8 mouse cellular contexts compared by ENCODE assay signal in the genomic region with DNA sequence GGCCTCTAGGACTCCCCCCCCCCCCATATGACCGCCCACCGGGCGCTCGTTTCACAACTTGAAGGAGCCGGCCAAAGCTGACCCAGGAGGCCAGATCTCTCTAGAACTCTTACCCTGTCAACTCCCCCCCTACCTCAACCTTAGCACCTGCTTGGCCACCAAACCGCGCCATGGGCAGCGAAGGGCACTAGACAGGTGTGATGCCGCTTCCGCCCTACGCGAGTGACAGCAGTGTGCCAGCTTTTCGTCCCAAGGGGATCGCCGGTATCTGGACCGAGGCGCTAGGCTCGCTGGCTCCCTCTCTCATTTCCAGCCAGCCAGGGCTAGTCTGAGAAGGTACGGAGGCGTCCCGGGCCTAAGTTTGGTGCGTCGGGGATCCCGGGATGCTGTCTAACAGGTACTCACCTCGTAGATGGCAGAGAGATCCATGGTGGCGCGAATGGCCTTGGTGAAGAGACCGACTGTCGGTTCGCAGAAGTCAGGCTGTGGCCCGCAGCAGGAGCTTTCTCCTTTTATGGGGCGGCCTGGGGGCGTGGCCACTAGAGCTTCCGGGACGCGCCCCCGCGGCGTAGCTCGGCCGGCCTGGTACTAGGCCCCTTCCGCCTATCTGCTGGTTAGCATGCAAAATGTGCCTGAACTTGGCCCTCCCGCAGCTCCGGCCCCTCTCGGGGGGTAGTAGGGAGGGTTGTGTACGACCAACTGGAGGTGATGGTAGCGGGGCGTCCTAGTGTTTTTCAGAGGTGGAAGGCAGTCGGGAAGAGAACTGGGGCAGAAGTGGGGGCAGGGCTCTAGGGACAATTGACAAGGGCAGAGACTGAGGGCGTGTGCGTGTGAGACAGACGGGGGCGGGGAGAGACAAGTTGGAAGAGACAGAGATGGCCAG. TPM values are rescaled to one million over a fixed set of nuclear protein-coding genes. Genes with fewer than 3 reads are reported as not detected.
DNase-seq lines count a peak whose midpoint lies in the region; ATAC-seq and TF ChIP-seq lines count a peak whose summit lies in the region.

No protein-coding gene starts in this region.

- intact Hi-C loops in left cerebral cortex, postnatal 36 days (cut with DNase I), result no loop called here

- peaks cover 17% of the 10 kb centered on the region for H3K27me3 ChIP-seq in midbrain, embryonic 10.5 days (ENCODE audit: low read depth, poor library complexity, severe bottlenecking)

- peak; percentile 31 for ATAC-seq in inflammation-experienced regulatory T-cells, adult 6 months

- 1% methylated on average over 53 of the region's 53 CpGs for WGBS in midbrain, embryonic 10.5 days

- peaks cover 5% of the 10 kb centered on the region for H3K4me1 ChIP-seq in cortical plate, adult 2 months (ENCODE audit: control insufficient read depth, insufficient read depth, low read length)
- H3K4me1 ChIP-seq in midbrain, embryonic 10.5 days, result peaks cover 83% of the 10 kb centered on the region

- H3K36me3 ChIP-seq in midbrain, embryonic 10.5 days, result peaks cover 8% of the 10 kb centered on the region

- peak overlapping the region; percentile 65 for H3K4me3 ChIP-seq in cortical plate, adult 2 months (ENCODE audit: insufficient read depth, low read length)
- H3K4me3 ChIP-seq in midbrain, embryonic 10.5 days, result peak overlapping the region; percentile 68

- no peaks in the 10 kb centered on the region for H3K9me3 ChIP-seq in midbrain, embryonic 10.5 days (replicated peaks)

- TF ChIP-seq CTCF in cortical plate, adult 2 months (IDR thresholded peaks at IDR 0.05; ENCODE audit: extremely low read depth, insufficient read depth, low read length), result no peak

- peak overlapping the region; percentile 93 for H3K27ac ChIP-seq in cortical plate, adult 2 months (ENCODE audit: insufficient read depth, low read length)
- H3K27ac ChIP-seq in midbrain, embryonic 10.5 days (replicated peaks), result peak overlapping the region; percentile 89

- TF ChIP-seq POLR2A in cortical plate, adult 2 months (IDR thresholded peaks at IDR 0.05; ENCODE audit: extremely low read depth, insufficient read depth, low read length), result peak; percentile 93

- DNase-seq in adipocyte (ENCODE audit: low spot score), result peak; percentile 92
- peak; percentile 98 for DNase-seq in gastrocnemius, postnatal 10 days
- peak; percentile 78 to 79 for DNase-seq in left cerebral cortex, postnatal 36 days (ENCODE audit: low spot score in 2 of 2)
- peak; percentile 86 for DNase-seq in midbrain, embryonic 10.5 days (ENCODE audit: low spot score)
- peak; percentile 68 to 72 for DNase-seq in right cerebral cortex, postnatal 36 days (ENCODE audit: low spot score in 2 of 2)
- peak; percentile 93 to 97 for DNase-seq in urinary bladder, postnatal 4 days (ENCODE audit: low spot score in 2 of 2)

RNA-seq across cellular contexts. Expression of gene Zfp36, which starts 1.0 kb away (rescaled TPM):
- 3.6 and 3.8 TPM in 2 replicates for polyA plus RNA-seq in cortical plate, adult 2 months (2012; rRNA removed)
- total RNA-seq in gastrocnemius, postnatal 10 days (2021), result 10 to 100 TPM in 1 of 2 experiments, 1 to 10 TPM in 1; 8.1 to 10.5 TPM
- 100 to 1,000 TPM; 100 to 211 (median 148) TPM for polyA plus RNA-seq in inflammation-experienced regulatory T-cells, adult 6 months (2017; shearing (Covaris generic))
- 1 to 10 TPM; 2.6 to 3.3 TPM for total RNA-seq in left cerebral cortex, postnatal 36 days (2021)
- polyA plus RNA-seq in midbrain, embryonic 10.5 days (2016; fragmentation: Nextera tagmentation; extraction: Ambion mirVana), result 4.6 and 5.1 TPM in 2 replicates

RNA-seq across cellular contexts. Expression of gene Plekhg2, which starts 6.6 kb away (rescaled TPM):
- 3.5 and 4.2 TPM in 2 replicates for polyA plus RNA-seq in cortical plate, adult 2 months (2012; rRNA removed)
- total RNA-seq in gastrocnemius, postnatal 10 days (2021), result 10 to 100 TPM; 18.7 to 30.0 TPM
- polyA plus RNA-seq in inflammation-experienced regulatory T-cells, adult 6 months (2017; shearing (Covaris generic)), result 100 to 1,000 TPM in 1 of 3 experiments, 10 to 100 TPM in 2; 48.5 to 102 (median 74.0) TPM
- 1 to 10 TPM; 6.2 to 9.7 TPM for total RNA-seq in left cerebral cortex, postnatal 36 days (2021)
- polyA plus RNA-seq in midbrain, embryonic 10.5 days (2016; fragmentation: Nextera tagmentation; extraction: Ambion mirVana), result 69.7 and 82.9 TPM in 2 replicates

RNA-seq across cellular contexts. Expression of gene Med29, which starts 13.5 kb away (rescaled TPM):
- polyA plus RNA-seq in cortical plate, adult 2 months (2012; rRNA removed), result 38.6 and 42.6 TPM in 2 replicates
- total RNA-seq in gastrocnemius, postnatal 10 days (2021), result 10 to 100 TPM; 22.6 to 23.0 TPM
- polyA plus RNA-seq in inflammation-experienced regulatory T-cells, adult 6 months (2017; shearing (Covaris generic)), result 10 to 100 TPM; 26.2 to 33.0 (median 32.5) TPM
- 10 to 100 TPM; 17.9 to 21.3 TPM for total RNA-seq in left cerebral cortex, postnatal 36 days (2021)
- polyA plus RNA-seq in midbrain, embryonic 10.5 days (2016; fragmentation: Nextera tagmentation; extraction: Ambion mirVana), result 58.9 and 61.0 TPM in 2 replicates

RNA-seq across cellular contexts. Expression of gene Paf1, which starts 13.7 kb away (rescaled TPM):
- polyA plus RNA-seq in cortical plate, adult 2 months (2012; rRNA removed), result 101 and 108 TPM in 2 replicates
- 10 to 100 TPM; 36.5 to 46.2 TPM for total RNA-seq in gastrocnemius, postnatal 10 days (2021)
- polyA plus RNA-seq in inflammation-experienced regulatory T-cells, adult 6 months (2017; shearing (Covaris generic)), result 10 to 100 TPM; 46.2 to 59.4 (median 51.8) TPM
- 10 to 100 TPM; 59.0 to 72.1 TPM for total RNA-seq in left cerebral cortex, postnatal 36 days (2021)
- polyA plus RNA-seq in midbrain, embryonic 10.5 days (2016; fragmentation: Nextera tagmentation; extraction: Ambion mirVana), result 89.8 and 90.8 TPM in 2 replicates

RNA-seq across cellular contexts. Expression of gene Rps16, which starts 28.6 kb away (rescaled TPM):
- polyA plus RNA-seq in cortical plate, adult 2 months (2012; rRNA removed), result 648 and 653 TPM in 2 replicates
- total RNA-seq in gastrocnemius, postnatal 10 days (2021), result 100 to 1,000 TPM; 757 to 807 TPM
- 1,000 to 10,000 TPM in 2 of 3 experiments, 100 to 1,000 TPM in 1; 937 to 1,605 (median 1,546) TPM for polyA plus RNA-seq in inflammation-experienced regulatory T-cells, adult 6 months (2017; shearing (Covaris generic))
- total RNA-seq in left cerebral cortex, postnatal 36 days (2021), result 100 to 1,000 TPM; 425 to 456 TPM
- 726 and 912 TPM in 2 replicates for polyA plus RNA-seq in midbrain, embryonic 10.5 days (2016; fragmentation: Nextera tagmentation; extraction: Ambion mirVana)

Comparison
In these comparisons a context has a peak if more than half of its experiments do, and no peak if none do; other contexts are left out.
1. Peak in every context shown above with its lines: DNase-seq, ATAC-seq, H3K4me3 ChIP-seq and H3K27ac ChIP-seq.
2. RNA of gene Zfp36, which starts 1.0 kb away (polyA plus RNA-seq): 100 to 211 TPM in inflammation-experienced regulatory T-cells, adult 6 months; 4.6 to 5.1 TPM in midbrain, embryonic 10.5 days and 3.6 to 3.8 TPM in cortical plate, adult 2 months; every median in the first group is over 10 times any median in the second.